Mouse (Mus musculus) embryonic facial prominence, embryonic 12.5 days (tissue): ENCODE results near the gene S1pr5. TPM values are rescaled to one million over a fixed set of nuclear protein-coding genes. Genes with fewer than 3 reads are reported as not detected.
"Not testable (repeated sequence)": the region's sequence is repeated elsewhere in the genome, so short reads cannot be mapped to it uniquely, and the experiment has no call there.

Source experiments
- ATAC-seq: fragments of 200-750 bp; cut with Nextera tagmentation; 2 replicates; pipeline ENCODE4 v1.8.0; 2017; ENCODE audit not compliant: insufficient number of reproducible peaks, insufficient read depth, low FRiP score, low TSS enrichment
- H3K27ac ChIP-seq: fragments of 300-500 bp; sonication (generic); 2 replicates; pipeline ENCODE4 v1.5.1; 2016; ENCODE audit warnings: mild to moderate bottlenecking
- H3K27me3 ChIP-seq: fragments of 300-500 bp; sonication (generic); 2 replicates; pipeline ENCODE4 v1.6.1; 2016; ENCODE audit warnings: mild to moderate bottlenecking, moderate library complexity
- H3K36me3 ChIP-seq: fragments of 300-500 bp; sonication (generic); 2 replicates; pipeline ENCODE4 v1.6.1; 2016; ENCODE audit warnings: mild to moderate bottlenecking
- H3K4me1 ChIP-seq: fragments of 300-500 bp; sonication (generic); 2 replicates; pipeline ENCODE4 v1.6.1; 2016
- H3K4me2 ChIP-seq: fragments of 300-500 bp; sonication (generic); replicated peaks from 2 replicates; pipeline ENCODE4 v1.6.1; 2016; ENCODE audit warnings: mild to moderate bottlenecking, moderate library complexity
- H3K4me3 ChIP-seq: fragments of 300-500 bp; sonication (generic); 2 replicates; pipeline ENCODE4 v1.5.1; 2016; ENCODE audit warnings: mild to moderate bottlenecking
- H3K9ac ChIP-seq: fragments of 300-500 bp; sonication (generic); 2 replicates; pipeline ENCODE4 v1.6.1; 2016; ENCODE audit warnings: mild to moderate bottlenecking, moderate library complexity
- H3K9me3 ChIP-seq: fragments of 300-500 bp; sonication (generic); 2 replicates; pipeline ENCODE4 v1.6.1; 2016; ENCODE audit warnings: mild to moderate bottlenecking, moderate library complexity
- WGBS: fragments of 180-500 bp; shearing (Covaris S2); methylation state at CpG from one replicate; pipeline ENCODE4 v1.1.7; 2016; 5-methylcytosine and 5-hydroxymethylcytosine counted together
- polyA plus RNA-seq: library from polyadenylated mRNA; unstranded; fragments of >200 nt; fragmentation: Nextera tagmentation; extraction: Ambion mirVana; gene quantifications from 2 replicates; pipeline ENCODE4 v1.2.1, GENCODE M21; 2016

The S1pr5 gene
- polyA plus RNA-seq, 1 experiment from 2014 or later = 0.42 TPM

DNA sequence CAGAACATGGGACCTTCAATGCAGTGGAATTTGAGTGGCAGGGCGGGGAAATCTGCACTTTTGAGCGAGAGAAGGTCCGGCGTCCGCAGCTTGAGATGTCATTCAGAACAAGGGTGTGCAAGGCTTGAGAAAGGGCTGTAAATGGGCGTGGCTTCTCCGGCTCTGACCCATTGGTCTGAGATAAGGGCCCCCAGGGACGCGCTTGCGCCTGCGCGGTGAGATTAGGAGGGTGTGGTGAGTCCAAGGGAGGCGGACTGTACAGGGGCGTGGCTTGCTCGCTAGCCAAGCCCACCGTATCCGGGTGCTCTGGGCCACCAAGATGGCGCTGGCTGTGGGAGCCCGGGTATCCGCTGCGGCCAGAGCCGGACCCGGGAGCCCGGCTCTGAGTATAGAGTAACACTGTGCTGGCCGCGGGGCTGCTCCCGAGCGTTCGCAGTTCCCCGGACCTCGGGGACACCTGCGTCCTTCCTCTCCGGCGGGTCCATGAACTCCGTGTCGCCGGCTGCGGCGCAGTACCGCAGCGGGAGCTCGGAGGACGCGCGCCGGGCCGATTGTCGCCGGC, 16.8 kb upstream of the S1pr5 start, which contains the start of gene Atg4d:
TSS of gene Atg4d (plus strand) at position 294 of the 562 bp plus-strand sequence.
- WGBS = under 1% methylated on average over 49 of the region's 49 CpGs
- H3K9me3 ChIP-seq = no peaks in the 10 kb centered on the region
- ATAC-seq = peak; percentile 93
- H3K36me3 ChIP-seq = peaks cover 31% of the 10 kb centered on the region
- H3K27me3 ChIP-seq = no peaks in the 10 kb centered on the region
- H3K27ac ChIP-seq = peak within 1 kb of the TSS; percentile 77
- peak within 1 kb of the TSS; percentile 80 for H3K4me3 ChIP-seq
- H3K9ac ChIP-seq = peak within 1 kb of the TSS; percentile 81
- H3K4me2 ChIP-seq = peak within 1 kb of the TSS; percentile 82
- H3K4me1 ChIP-seq = peaks cover 19% of the 10 kb centered on the region

DNA sequence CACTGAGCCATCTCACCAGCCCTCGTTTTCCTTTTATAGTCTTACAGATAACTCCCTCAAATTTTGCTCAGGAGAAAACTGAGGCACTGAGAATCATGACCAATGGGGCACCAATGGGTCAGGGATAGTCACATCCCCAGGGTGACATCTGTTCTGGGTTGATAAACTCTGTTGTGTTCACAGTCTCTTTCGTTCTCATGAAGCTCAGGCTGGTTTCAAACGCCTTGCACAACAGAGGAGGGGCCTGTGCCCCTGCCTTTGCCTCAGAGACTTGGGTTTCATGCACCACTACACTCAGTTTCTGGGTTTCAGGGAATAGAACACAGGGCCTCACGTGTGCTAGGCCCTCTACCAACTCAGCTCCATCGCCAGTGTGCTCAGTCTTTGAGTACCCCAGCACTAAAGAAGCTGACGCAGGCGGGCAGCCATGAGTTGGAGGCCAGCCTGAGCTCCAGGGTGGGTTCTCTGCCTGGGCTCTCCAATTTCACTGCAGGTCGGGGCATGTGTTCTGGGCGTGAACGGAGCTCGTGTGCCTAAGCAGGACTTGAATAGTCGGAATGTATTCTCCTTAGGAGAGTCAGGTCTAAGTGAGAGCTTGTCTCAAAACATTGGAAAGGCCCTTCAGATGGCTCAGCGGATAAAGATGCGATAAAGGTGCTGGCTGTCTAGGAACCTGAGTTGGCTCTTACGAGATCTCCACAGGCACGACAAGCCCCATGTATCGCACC, 16.2 kb upstream of the S1pr5 start:
- Histone ChIP-seq H3K4me2 (peak overlapping the region; percentile 82), H3K4me3 (peak overlapping the region; percentile 80), H3K27ac (peak overlapping the region; percentile 77), H3K36me3 (peaks cover 26% of the 10 kb centered on the region), H3K9ac (peak overlapping the region; percentile 81; the same call in 1 of the 2 replicates), H3K27me3 (no peaks in the 10 kb centered on the region), H3K9me3 (no peaks in the 10 kb centered on the region), H3K4me1 (peaks cover 19% of the 10 kb centered on the region)
- peak; percentile 42 for ATAC-seq
- 15% methylated on average over 17 of the region's 17 CpGs for WGBS

DNA sequence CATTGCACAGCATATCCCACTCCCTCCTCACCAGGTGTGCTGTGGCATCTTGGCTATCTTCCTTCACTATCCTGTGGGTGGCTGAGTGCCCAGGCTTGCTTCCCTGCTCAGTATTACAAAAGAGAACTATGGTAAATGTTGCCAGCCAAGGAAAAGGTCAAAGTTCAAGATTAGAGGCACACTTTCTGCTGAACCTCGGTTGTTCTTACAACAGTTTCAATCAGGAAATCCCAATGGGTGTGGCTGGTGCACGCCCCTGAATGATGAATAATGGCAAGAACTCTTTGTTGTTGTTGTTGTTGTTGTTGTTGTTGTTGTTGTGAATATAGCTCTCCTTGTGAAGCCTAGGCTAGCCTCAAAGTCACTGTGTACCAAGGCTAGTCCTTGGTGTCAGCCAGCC, 13.6 kb upstream of the S1pr5 start:
- H3K27me3 ChIP-seq = no peaks in the 10 kb centered on the region
- peaks cover 5% of the 10 kb centered on the region; the same call in 1 of the 2 replicates for H3K36me3 ChIP-seq
- ATAC-seq = no peak
- H3K4me3 ChIP-seq = no peak overlapping the region
- H3K4me1 ChIP-seq = peaks cover 17% of the 10 kb centered on the region
- no peak overlapping the region for H3K9ac ChIP-seq
- WGBS = 68% methylated on average over 2 of the region's 2 CpGs
- no peaks in the 10 kb centered on the region for H3K9me3 ChIP-seq
- H3K27ac ChIP-seq = no peak overlapping the region
- H3K4me2 ChIP-seq = no peak overlapping the region

DNA sequence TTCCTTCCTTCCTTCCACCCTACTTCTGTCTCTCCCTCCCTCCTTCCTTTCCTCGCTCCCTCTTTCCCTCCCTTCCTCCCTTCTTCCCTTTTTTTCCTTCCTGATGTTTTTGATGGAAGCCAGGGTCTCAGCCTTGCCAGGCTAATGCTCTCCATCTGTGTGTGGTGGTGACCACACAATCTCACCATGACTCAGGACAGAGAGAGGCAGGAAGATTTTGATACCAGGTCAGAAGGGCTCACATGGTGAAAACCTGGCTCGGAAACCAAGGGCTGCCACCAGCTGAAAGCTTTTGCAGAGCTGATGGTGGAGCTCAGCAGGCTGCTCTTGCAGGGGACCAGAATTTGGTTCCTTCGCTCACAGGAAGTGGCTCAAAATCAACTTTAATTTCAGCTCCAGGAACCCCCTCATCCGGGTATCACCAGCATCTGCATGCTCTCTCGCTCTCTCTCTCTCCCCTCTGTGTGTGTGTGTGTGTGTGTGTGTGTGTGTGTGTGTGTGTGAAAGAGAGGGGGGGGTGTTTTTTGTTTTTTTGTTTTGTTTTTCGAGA, 12.3 kb upstream of the S1pr5 start:
- WGBS = 61% methylated on average over 6 of the region's 6 CpGs
- Histone ChIP-seq H3K27ac (no peak overlapping the region), H3K4me3 (no peak overlapping the region), H3K9ac (no peak overlapping the region), H3K9me3 (no peaks in the 10 kb centered on the region), H3K4me1 (peaks cover 7% of the 10 kb centered on the region), H3K27me3 (no peaks in the 10 kb centered on the region), H3K36me3 (no peaks in the 10 kb centered on the region), H3K4me2 (no peak overlapping the region)
- ATAC-seq = no peak

DNA sequence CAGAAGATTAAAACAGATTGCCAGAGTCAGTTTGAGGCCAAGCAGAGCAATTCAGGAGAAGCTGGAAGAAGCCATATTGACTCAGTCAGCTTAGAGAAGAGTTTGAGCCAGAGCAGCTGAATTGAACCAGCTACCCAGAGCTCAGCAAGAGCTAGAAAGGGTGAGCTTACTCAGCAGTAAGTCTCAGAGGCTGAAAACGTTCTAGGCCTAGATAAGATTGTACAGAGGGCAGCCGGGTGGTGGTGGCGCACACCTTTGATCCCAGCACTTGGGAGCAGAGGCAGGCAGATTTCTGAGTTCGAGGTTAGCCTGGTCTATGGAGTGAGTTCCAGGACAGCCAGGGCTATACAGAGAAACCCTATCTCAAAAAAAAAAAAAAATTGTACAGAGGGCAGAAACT, 8.1 kb upstream of the S1pr5 start:
- H3K36me3 ChIP-seq, H3K27me3 ChIP-seq, H3K4me3 ChIP-seq, H3K27ac ChIP-seq, H3K4me1 ChIP-seq, H3K4me2 ChIP-seq, H3K9ac ChIP-seq, ATAC-seq, H3K9me3 ChIP-seq: not testable (repeated sequence)
- WGBS = 78% methylated on average over 4 of the region's 4 CpGs

DNA sequence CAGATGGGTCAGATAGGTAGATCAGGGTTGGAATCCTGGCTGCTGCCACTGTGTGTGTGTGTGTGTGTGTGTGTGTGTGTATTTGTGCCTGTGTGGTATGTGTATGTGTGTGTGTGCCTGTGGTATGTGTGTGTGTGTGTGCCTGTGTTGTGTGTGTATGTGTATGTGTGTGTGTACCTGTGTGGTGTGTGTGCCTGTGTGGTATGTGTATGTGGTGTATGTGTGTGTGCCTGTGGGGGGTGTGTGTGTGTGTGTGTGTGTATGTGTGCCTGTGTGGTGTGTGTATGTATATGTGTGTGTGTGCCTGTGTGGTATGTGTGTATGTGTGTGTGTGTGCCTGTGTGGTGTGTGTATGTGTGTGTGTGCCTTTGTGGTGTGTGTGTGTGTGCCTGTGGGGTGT, 6.4 kb upstream of the S1pr5 start:
- Histone ChIP-seq H3K27me3 (peaks cover 21% of the 10 kb centered on the region), H3K9ac (no peak overlapping the region), H3K4me3 (no peak overlapping the region), H3K4me2 (no peak overlapping the region), H3K4me1 (0 out of 2 replicates have a peak, but pooled peaks cover 6% of the 10 kb centered on the region), H3K9me3 (no peaks in the 10 kb centered on the region), H3K36me3 (no peaks in the 10 kb centered on the region), H3K27ac (no peak overlapping the region)
- no peak for ATAC-seq

DNA sequence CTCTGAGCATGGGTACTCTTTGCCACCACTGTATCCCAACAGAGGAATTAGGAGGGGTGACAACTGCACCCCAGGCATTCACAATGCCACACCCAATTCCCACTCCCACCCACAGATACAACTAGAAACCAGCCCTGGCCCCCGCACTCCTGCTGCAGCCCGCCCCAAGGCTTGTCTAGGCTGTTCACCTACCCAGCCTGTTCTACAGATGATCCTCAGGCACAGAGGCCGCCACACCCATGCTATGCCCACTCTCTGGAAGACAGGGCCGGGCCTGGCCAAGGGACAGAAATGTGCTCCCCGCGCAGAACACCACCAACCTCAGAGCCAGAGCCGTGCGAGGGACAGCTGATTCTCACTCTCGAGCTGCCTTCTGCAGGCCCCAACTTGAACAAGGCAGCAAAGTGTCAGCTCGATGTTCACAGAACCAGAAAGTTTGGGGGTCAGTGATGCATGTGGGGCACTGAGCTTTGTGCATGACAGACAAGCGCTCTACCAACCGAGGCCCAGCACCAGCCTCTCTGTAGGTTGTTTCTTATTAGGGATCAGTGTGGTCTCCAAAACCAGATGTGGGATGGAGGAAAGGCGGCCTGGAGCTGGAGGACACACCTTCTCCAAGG, 3.0 kb upstream of the S1pr5 start:
- 0 out of 2 replicates have a peak overlapping the region, but pooled peaks have one; percentile 18 for H3K27ac ChIP-seq
- no peak overlapping the region for H3K9ac ChIP-seq
- H3K27me3 ChIP-seq = peaks cover 53% of the 10 kb centered on the region
- no peak for ATAC-seq
- H3K4me3 ChIP-seq = no peak overlapping the region
- no peaks in the 10 kb centered on the region for H3K36me3 ChIP-seq
- H3K4me1 ChIP-seq = peaks cover 13% of the 10 kb centered on the region; the same call in 1 of the 2 replicates
- WGBS = 61% methylated on average over 13 of the region's 13 CpGs
- no peak overlapping the region for H3K4me2 ChIP-seq
- H3K9me3 ChIP-seq = no peaks in the 10 kb centered on the region

DNA sequence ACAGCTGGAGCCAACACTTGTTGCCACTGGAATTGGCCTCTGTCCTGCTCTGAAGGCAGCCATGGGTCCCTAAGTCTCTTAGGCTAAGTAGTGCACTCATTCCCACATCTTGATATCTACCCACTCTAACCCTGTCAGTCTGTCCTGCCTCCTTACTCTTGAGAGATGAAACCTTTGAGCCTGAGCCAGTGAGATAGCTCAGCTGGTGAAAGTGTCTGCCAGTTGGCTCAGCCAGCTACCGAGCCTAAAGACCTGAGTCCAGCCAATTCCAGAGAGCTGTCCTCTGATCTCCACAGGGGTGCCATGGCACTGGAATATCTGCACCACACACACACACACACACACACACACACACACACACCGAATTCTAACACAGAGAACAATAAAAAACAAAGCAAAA, 2.3 kb upstream of the S1pr5 start:
- Histone ChIP-seq H3K4me3 (no peak overlapping the region), H3K4me1 (peaks cover 13% of the 10 kb centered on the region; the same call in 1 of the 2 replicates), H3K9me3 (no peaks in the 10 kb centered on the region), H3K4me2 (no peak overlapping the region), H3K9ac (no peak overlapping the region), H3K27ac (no peak overlapping the region), H3K27me3 (peaks cover 61% of the 10 kb centered on the region), H3K36me3 (no peaks in the 10 kb centered on the region)
- ATAC-seq = 0 out of 2 replicates have a peak, but pooled peaks have one; percentile 5
- 56% methylated on average over 2 of the region's 2 CpGs for WGBS

DNA sequence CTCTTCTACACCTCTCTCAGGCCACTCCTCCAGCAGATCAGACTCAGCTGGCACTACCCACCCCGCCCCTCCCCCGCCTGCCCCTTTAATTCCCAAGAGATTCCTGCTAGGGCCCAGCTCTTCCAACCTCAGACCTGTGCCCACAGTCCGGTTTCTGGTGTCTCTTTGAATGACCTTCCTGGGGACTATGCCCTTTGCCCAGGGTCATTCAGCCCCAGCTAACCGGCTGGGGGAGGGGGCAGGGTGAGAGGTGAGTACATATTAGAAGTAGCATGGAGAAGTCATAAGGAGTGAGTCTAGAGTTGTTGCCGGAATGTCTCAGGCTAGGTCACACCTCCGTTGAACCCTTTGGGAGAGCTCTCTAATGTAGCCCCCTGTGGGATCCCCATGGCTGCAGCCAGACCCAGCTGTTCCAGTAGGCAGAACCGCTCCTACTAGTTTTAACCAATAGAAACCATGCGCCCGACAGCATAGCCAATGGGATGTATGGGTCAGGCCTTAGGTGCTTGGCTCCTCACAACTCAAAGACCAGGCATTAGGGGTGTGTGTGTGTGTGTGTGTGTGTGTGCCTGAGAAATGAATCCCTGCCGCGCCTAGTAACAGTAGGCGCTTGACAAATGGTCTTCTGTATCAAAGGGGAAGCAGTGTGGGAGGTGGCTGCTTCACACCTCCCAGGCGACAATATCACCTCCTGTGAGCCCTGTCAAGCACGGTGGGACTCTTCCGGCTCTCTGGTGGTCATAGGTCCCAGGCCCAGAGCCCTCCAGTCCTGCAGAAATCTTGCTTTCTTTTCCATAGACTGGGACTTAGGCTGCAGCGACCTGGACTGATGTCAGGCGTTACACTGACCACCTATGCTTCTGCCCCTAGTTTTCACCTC, 1.6 kb upstream of the S1pr5 start:
- no peaks in the 10 kb centered on the region for H3K9me3 ChIP-seq
- H3K27ac ChIP-seq = no peak overlapping the region
- ATAC-seq = peak; percentile 49

DNA sequence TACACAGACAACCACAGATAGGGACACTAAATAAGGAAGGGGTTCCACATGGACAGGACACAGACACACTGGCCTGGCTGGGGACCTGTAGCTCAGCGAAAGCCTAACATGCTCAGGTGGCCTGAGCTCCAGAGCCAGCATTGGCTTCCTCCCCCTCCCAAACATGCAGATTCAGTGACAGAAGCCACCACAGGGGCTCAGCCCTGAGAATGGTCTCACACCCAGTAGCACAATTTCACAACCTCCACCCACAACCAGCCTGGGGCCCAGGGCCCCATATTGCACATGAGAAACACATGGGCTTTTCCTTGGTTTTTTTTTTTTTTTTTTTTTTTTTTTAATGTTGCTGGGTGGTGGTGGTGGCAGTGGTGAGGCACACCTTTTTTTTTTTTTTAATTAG, 1.9 kb downstream of the S1pr5 start:
- Histone ChIP-seq H3K27ac (no peak overlapping the region), H3K4me3 (no peak overlapping the region), H3K9ac (no peak overlapping the region), H3K9me3 (no peaks in the 10 kb centered on the region), H3K36me3 (no peaks in the 10 kb centered on the region), H3K27me3 (peaks cover 95% of the 10 kb centered on the region), H3K4me1 (peaks cover 26% of the 10 kb centered on the region), H3K4me2 (no peak overlapping the region)
- WGBS = 58% methylated on average over 1 of the region's 1 CpGs
- no peak for ATAC-seq

More for the DNA sequence above, 1.6 kb upstream of the S1pr5 start:
- Histone ChIP-seq H3K9ac (no peak overlapping the region), H3K36me3 (no peaks in the 10 kb centered on the region), H3K27me3 (peaks cover 67% of the 10 kb centered on the region), H3K4me2 (no peak overlapping the region), H3K4me1 (peaks cover 18% of the 10 kb centered on the region), H3K4me3 (no peak overlapping the region)
- WGBS = 37% methylated on average over 17 of the region's 17 CpGs

DNA sequence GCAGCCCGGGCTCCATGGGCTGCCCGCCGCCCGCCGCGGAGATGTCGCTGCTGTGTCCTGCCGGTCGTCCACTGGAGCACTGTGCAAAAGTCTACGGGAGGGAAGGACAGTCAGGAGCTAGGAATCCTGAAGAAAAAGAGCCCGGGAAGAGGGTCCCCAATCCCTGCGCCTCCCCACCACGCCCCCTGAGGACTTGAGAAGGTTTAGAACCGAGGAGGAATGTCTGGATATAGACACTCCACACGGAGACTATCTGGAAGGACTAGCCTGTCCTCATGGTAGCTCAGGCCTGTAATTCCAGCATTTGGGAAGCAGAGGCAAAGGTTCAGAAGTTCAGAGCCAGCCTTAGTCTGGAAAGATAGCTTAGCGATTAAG, 3.1 kb downstream of the S1pr5 start:
- Histone ChIP-seq H3K4me1 (peaks cover 23% of the 10 kb centered on the region), H3K9ac (peak overlapping the region; percentile 50), H3K4me2 (peak overlapping the region; percentile 92), H3K4me3 (peak overlapping the region; percentile 50), H3K27ac (no peak overlapping the region), H3K36me3 (no peaks in the 10 kb centered on the region), H3K9me3 (no peaks in the 10 kb centered on the region), H3K27me3 (peaks cover 82% of the 10 kb centered on the region)
- WGBS = 1% methylated on average over 16 of the region's 16 CpGs
- ATAC-seq = no peak
